9 mouse cellular contexts compared by ENCODE assay signal in the genomic region with DNA sequence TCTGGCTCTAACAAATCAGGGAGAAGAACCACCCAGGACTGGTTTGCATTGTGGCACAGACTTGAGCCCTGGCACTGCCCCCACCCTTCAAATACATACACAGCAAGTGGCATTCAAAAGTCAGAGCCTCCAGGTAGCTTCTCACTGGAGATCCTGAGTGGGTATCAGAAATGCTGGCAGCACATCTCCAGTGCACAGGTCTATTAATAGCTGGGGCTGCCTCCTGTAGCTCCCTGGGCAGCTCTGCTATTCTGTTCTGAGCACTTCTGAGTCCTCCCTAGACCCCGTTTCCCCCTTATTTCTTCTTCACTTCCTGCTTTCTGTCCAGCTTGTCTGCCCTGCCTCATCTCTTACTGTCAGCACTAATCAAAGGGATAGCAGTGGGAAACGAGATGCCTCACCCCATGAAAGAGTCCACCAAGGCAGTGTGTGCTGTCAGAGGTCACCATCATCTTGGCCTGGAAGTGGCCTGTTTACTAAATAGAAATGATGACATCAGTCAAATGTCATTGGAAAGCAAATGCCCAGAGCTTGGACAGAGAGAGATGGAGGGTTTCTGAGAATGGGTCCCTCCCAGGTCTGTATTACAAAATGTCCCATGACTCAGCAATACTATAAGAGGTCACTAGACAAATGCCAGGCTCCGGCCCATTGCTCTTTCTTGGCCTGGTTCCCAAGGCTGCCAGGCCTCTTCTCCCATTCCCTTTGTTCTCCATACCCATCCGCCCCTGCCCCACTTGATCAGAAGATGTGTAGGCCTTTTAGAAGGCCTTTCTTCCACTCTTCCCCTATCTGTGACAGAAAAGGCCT. TPM values are rescaled to one million over a fixed set of nuclear protein-coding genes. Genes with fewer than 3 reads are reported as not detected.
DNase-seq lines count a peak whose midpoint lies in the region; ATAC-seq and TF ChIP-seq lines count a peak whose summit lies in the region.
"Had no signal": no experiment of that assay in that cellular context is flagged by ENCODE, and none has a peak within 500 bp of the region (broad histone marks: within the 10 kb centered on the region; RNA-seq: fewer than 3 reads in every experiment).

No protein-coding gene starts in this region.

- no peaks in the 10 kb centered on the region for H3K9me3 ChIP-seq in liver, postnatal 0 days (ENCODE audit: low read length)
- H3K9me3 ChIP-seq in liver, embryonic 12.5 days (replicated peaks): no peaks in the 10 kb centered on the region
- H3K9me3 ChIP-seq in embryonic facial prominence, embryonic 10.5 days: no peaks in the 10 kb centered on the region
- H3K9me3 ChIP-seq: forebrain, embryonic 12.5 days had no signal

- H3K27me3 ChIP-seq in liver, postnatal 0 days (ENCODE audit: insufficient read depth, low read length): no peaks in the 10 kb centered on the region
- peaks cover 12% of the 10 kb centered on the region; the same call in 1 of the 2 replicates for H3K27me3 ChIP-seq in liver, embryonic 12.5 days (replicated peaks)
- H3K27me3 ChIP-seq in embryonic facial prominence, embryonic 10.5 days (replicated peaks; ENCODE audit: low read depth, poor library complexity, severe bottlenecking): no peaks in the 10 kb centered on the region
- H3K27me3 ChIP-seq: forebrain, embryonic 12.5 days had no signal

- no peaks in the 10 kb centered on the region for H3K36me3 ChIP-seq in liver, postnatal 0 days (replicated peaks; ENCODE audit: insufficient read depth, low read length)
- H3K36me3 ChIP-seq in liver, embryonic 12.5 days: no peaks in the 10 kb centered on the region
- no peaks in the 10 kb centered on the region for H3K36me3 ChIP-seq in embryonic facial prominence, embryonic 10.5 days (replicated peaks)
- H3K36me3 ChIP-seq: forebrain, embryonic 12.5 days had no signal

- 0 out of 2 replicates have a peak, but pooled peaks have one; percentile 38 for ATAC-seq in liver, postnatal 0 days
- no peak for ATAC-seq in liver, embryonic 12.5 days
- ATAC-seq in granulocyte monocyte progenitor cell, adult 5-6 weeks (replicated peaks; ENCODE audit: poor library complexity, severe bottlenecking): peak; percentile 57

- no peak overlapping the region for H3K27ac ChIP-seq in liver, postnatal 0 days (ENCODE audit: low read depth)
- no peak overlapping the region for H3K27ac ChIP-seq in liver, embryonic 12.5 days
- no peak overlapping the region for H3K27ac ChIP-seq in embryonic facial prominence, embryonic 10.5 days (replicated peaks)
- H3K27ac ChIP-seq: forebrain, embryonic 12.5 days had no signal

- TF ChIP-seq CTCF in liver, postnatal 0 days (IDR thresholded peaks at IDR 0.05; ENCODE audit: low read depth): no peak

- no peak overlapping the region for H3K4me3 ChIP-seq in liver, postnatal 0 days (ENCODE audit: low read depth, low read length)
- H3K4me3 ChIP-seq in liver, embryonic 12.5 days: no peak overlapping the region
- no peak overlapping the region for H3K4me3 ChIP-seq in embryonic facial prominence, embryonic 10.5 days
- H3K4me3 ChIP-seq: forebrain, embryonic 12.5 days had no signal

- no peak for DNase-seq in liver, postnatal 0 days
- peak; percentile 86 to 94 for DNase-seq in adrenal gland, adult (ENCODE audit: inconsistent age in 2 of 2, low spot score in 1 of 2)
- DNase-seq in kidney, postnatal 14 days: peak; percentile 48
- DNase-seq in embryonic facial prominence, embryonic 10.5 days (ENCODE audit: low spot score): no peak
- DNase-seq in cerebellum, adult 8-10 months: no peak
- DNase-seq: embryo, embryonic 11 days had no signal

- H3K9ac ChIP-seq in liver, postnatal 0 days (replicated peaks): no peak overlapping the region
- H3K9ac ChIP-seq in liver, embryonic 12.5 days: no peak overlapping the region
- H3K9ac ChIP-seq: forebrain, embryonic 12.5 days had no signal

- 39% methylated on average over 4 of the region's 4 CpGs for WGBS in liver, postnatal 0 days (ENCODE audit: insufficient replicate concordance)
- WGBS in liver, embryonic 12.5 days (ENCODE audit: insufficient replicate concordance): 49% methylated on average over 4 of the region's 4 CpGs
- 67% methylated on average over 4 of the region's 4 CpGs for WGBS in embryonic facial prominence, embryonic 10.5 days

- no peak for TF ChIP-seq EP300 in liver, postnatal 0 days (IDR thresholded peaks at IDR 0.05; ENCODE audit: low read depth)

- no peak overlapping the region for H3K4me2 ChIP-seq in liver, postnatal 0 days (ENCODE audit: low read depth, low read length)
- no peak overlapping the region for H3K4me2 ChIP-seq in liver, embryonic 12.5 days
- H3K4me2 ChIP-seq: forebrain, embryonic 12.5 days had no signal

- peaks cover 8% of the 10 kb centered on the region for H3K4me1 ChIP-seq in liver, postnatal 0 days (ENCODE audit: insufficient read depth)
- H3K4me1 ChIP-seq in liver, embryonic 12.5 days: peaks cover 29% of the 10 kb centered on the region
- peaks cover 9% of the 10 kb centered on the region for H3K4me1 ChIP-seq in embryonic facial prominence, embryonic 10.5 days

RNA-seq across cellular contexts. Expression of a gene that starts 46.4 kb away (rescaled TPM):
- 13.8 and 16.6 TPM in 2 replicates for polyA plus RNA-seq in liver, postnatal 0 days (2015; fragmentation: Nextera tagmentation; extraction: Ambion mirVana)
- 22.3 and 24.2 TPM in 2 replicates for polyA plus RNA-seq in liver, embryonic 12.5 days (2016; fragmentation: Nextera tagmentation; extraction: Ambion mirVana)
- 16.5 and 22.8 TPM in 2 replicates for total RNA-seq in granulocyte monocyte progenitor cell, adult 5-6 weeks (2014; fragmentation: Nextera tagmentation)
- 21.4 and 26.3 TPM in 2 replicates for total RNA-seq in granulocyte monocyte progenitor cell, adult 5-6 weeks (2017)
- polyA plus RNA-seq in embryonic facial prominence, embryonic 10.5 days (2016; fragmentation: Nextera tagmentation; extraction: Ambion mirVana): 113 and 115 TPM in 2 replicates

Comparison
In these comparisons a context has a peak if more than half of its experiments do, and no peak if none do; other contexts are left out.
1. DNase-seq: peak in adrenal gland, adult (2 of 2) and kidney, postnatal 14 days (single experiment); none in liver, postnatal 0 days (single experiment), embryonic facial prominence, embryonic 10.5 days (single experiment) and cerebellum, adult 8-10 months (single experiment).